Mouse (Mus musculus) embryonic stem cell, embryonic (primary cell): Measurements from ENCODE around the gene Mpig6b.

Experiments
- CTCF ChIA-PET, 4 experiments: fragments of 300-600 bp in 2 of 4; fragments of 350-600 bp in 2 of 4; sonication (Branson Sonifier 250); formaldehyde crosslinking; loops; one replicate each; lab custom pipeline; 2022; ENCODE audit warnings: inconsistent platforms in 2 of 4; lab: Charles Lee
- POLR2A ChIA-PET, 4 experiments: fragments of 300-600 bp in 2 of 4; fragments of 350-600 bp in 2 of 4; sonication (Branson Sonifier 250); formaldehyde crosslinking; loops; one replicate each; lab custom pipeline; 2022; ENCODE audit warnings: antibody characterized with exemption in 4 of 4, inconsistent platforms in 1 of 4; lab: Charles Lee

Gene Mpig6b

GRCm38 (mm10) chr17:35066084-35066483, at the start of gene Mpig6b:
Gene Mpig6b (minus strand): TSS chr17:35066184.
- ChIA-PET POLR2A (interaction anchor here in 3 of 4 experiments (0.8 to 1.4 kb wide), 3 partner anchors 8 to 19 kb away, joined by 3 to 5 read pairs (median 4); partner anchors contain the start of genes Ly6g6e (in 1 of the 3) and Msh5 (in 1 of the 3)), CTCF (interaction anchor here in 1 of 4 experiments (0.6 kb wide), 1 partner anchor 116 kb away, joined by 3 read pairs; no protein-coding TSS in a partner anchor)

GRCm38 (mm10) chr17:35115046-35116019, 49.3 kb upstream of the Mpig6b start, which contains the start of gene Ly6g5b:
Gene Ly6g5b (minus strand): TSS chr17:35115428.
- CTCF ChIA-PET, result interaction anchor here in 3 of 4 experiments (0.6 to 1.4 kb wide), 3 partner anchors 12 to 159 kb away, joined by 3 read pairs; no protein-coding TSS in a partner anchor
- POLR2A ChIA-PET, result interaction anchor here in 2 of 4 experiments (0.7 to 2.3 kb wide), 6 partner anchors 9 to 51 kb away, joined by 3 to 15 read pairs (median 3); partner anchors contain the start of gene D17H6S53E (in 1 of the 2)

GRCm38 (mm10) chr17:35111774-35112173, 45.8 kb upstream of the Mpig6b start:
- POLR2A ChIA-PET, result interaction anchor here in 2 of 4 experiments (0.6 to 3.7 kb wide), 10 partner anchors 9 to 159 kb away, joined by 3 to 19 read pairs (median 4); partner anchors contain the start of genes Csnk2b (in 2 of the 2), D17H6S53E (in 2 of the 2), Gpank1 (in 2 of the 2) and Apom (in 1 of the 2)
- CTCF ChIA-PET, result interaction anchor here in 3 of 4 experiments (0.6 to 2.4 kb wide), 4 partner anchors 10 to 885 kb away, joined by 3 to 6 read pairs (median 5); no protein-coding TSS in a partner anchor

- POLR2A ChIA-PET, result interaction anchor here in 3 of 4 experiments (0.6 to 1.9 kb wide), 9 partner anchors 9 to 1152 kb away, joined by 3 to 10 read pairs (median 4); partner anchors contain the start of genes Csnk2b (in 1 of the 3) and Gpank1 (in 1 of the 3)
- CTCF ChIA-PET, result interaction anchor here in 2 of 4 experiments (0.5 to 1.0 kb wide), 3 partner anchors 11 to 102 kb away, joined by 7 to 14 read pairs (median 8); no protein-coding TSS in a partner anchor
Measured at GRCm38 (mm10) chr17:35108097-35108496, 42.1 kb upstream of the Mpig6b start, which contains the start of gene Ly6g5c. Gene Ly6g5c (plus strand): TSS chr17:35108279.

- CTCF ChIA-PET, result interaction anchor here in 2 of 4 experiments (0.7 to 3.3 kb wide), 5 partner anchors 85 to 408 kb away, joined by 3 to 16 read pairs (median 4); no protein-coding TSS in a partner anchor
- POLR2A ChIA-PET, result interaction anchor here in 3 of 4 experiments (0.5 to 2.4 kb wide), 16 partner anchors 8 to 987 kb away, joined by 3 to 13 read pairs (median 3); partner anchors contain the start of genes Gpank1 (in 1 of the 3) and H2-DMa (in 1 of the 3)
Measured at GRCm38 (mm10) chr17:35106522-35106921, 40.5 kb upstream of the Mpig6b start.

GRCm38 (mm10) chr17:35105740-35106389, 39.9 kb upstream of the Mpig6b start:
- CTCF ChIA-PET, result interaction anchor here in 3 of 4 experiments (0.7 to 3.3 kb wide), 6 partner anchors 9 to 408 kb away, joined by 3 to 16 read pairs (median 5); no protein-coding TSS in a partner anchor
- POLR2A ChIA-PET, result interaction anchor here in 3 of 4 experiments (0.6 to 2.4 kb wide), 10 partner anchors 9 to 987 kb away, joined by 3 to 13 read pairs (median 4); partner anchors contain the start of genes Gpank1 (in 1 of the 3) and H2-DMa (in 1 of the 3)

- POLR2A ChIA-PET, result interaction anchor here (0.5 to 1.4 kb wide), 5 partner anchors 11 to 458 kb away, joined by 3 to 6 read pairs (median 4); partner anchors contain the start of genes Atf6b (in 1 of the 4) and Ly6g6f (in 1 of the 4)
- CTCF ChIA-PET, result interaction anchor here in 2 of 4 experiments (1.4 to 3.3 kb wide), 3 partner anchors 8 to 83 kb away, joined by 6 to 16 read pairs (median 10); no protein-coding TSS in a partner anchor
Measured at GRCm38 (mm10) chr17:35104754-35105153, 38.8 kb upstream of the Mpig6b start.

- CTCF ChIA-PET, result interaction anchor here in 2 of 4 experiments (0.6 to 3.3 kb wide), 2 partner anchors 83 kb away, joined by 3 to 16 read pairs; no protein-coding TSS in a partner anchor
- POLR2A ChIA-PET, result interaction anchor here in 3 of 4 experiments (0.8 to 1.4 kb wide), 4 partner anchors 10 to 50 kb away, joined by 3 to 4 read pairs (median 3); partner anchors contain the start of genes Gpank1 (in 1 of the 3) and Ly6g6f (in 1 of the 3)
Measured at GRCm38 (mm10) chr17:35104079-35104478, 38.1 kb upstream of the Mpig6b start.

GRCm38 (mm10) chr17:35103221-35103690, 37.3 kb upstream of the Mpig6b start:
- CTCF ChIA-PET, result interaction anchor here in 1 of 4 experiments (1.4 to 1.6 kb wide), 2 partner anchors 11 to 82 kb away, joined by 3 to 5 read pairs; no protein-coding TSS in a partner anchor

GRCm38 (mm10) chr17:35102299-35102698, 36.3 kb upstream of the Mpig6b start:
- ChIA-PET CTCF (interaction anchor here in 1 of 4 experiments (0.8 to 1.6 kb wide), 4 partner anchors 10 to 81 kb away, joined by 3 to 5 read pairs (median 4); no protein-coding TSS in a partner anchor), POLR2A (interaction anchor here in 2 of 4 experiments (0.6 to 4.7 kb wide), 12 partner anchors 9 to 150 kb away, joined by 3 to 13 read pairs (median 4); partner anchors contain the start of genes Apom (in 1 of the 2), Csnk2b (in 1 of the 2), Gpank1 (in 1 of the 2) and Msh5 (in 1 of the 2))

More at GRCm38 (mm10) chr17:35103221-35103690, 37.3 kb upstream of the Mpig6b start:
- POLR2A ChIA-PET, result interaction anchor here in 2 of 4 experiments (0.6 to 4.7 kb wide), 8 partner anchors 8 to 151 kb away, joined by 3 to 13 read pairs (median 4); partner anchors contain the start of genes Gpank1 (in 1 of the 2) and Ly6g5b (in 1 of the 2)

- POLR2A ChIA-PET, result interaction anchor here in 3 of 4 experiments (0.7 to 4.7 kb wide), 11 partner anchors 10 to 148 kb away, joined by 3 to 13 read pairs (median 5); partner anchors contain the start of genes Apom (in 1 of the 3), Csnk2b (in 1 of the 3), D17H6S53E (in 1 of the 3) and Gpank1 (in 1 of the 3)
- CTCF ChIA-PET, result interaction anchor here in 2 of 4 experiments (0.8 to 1.6 kb wide), 4 partner anchors 11 to 80 kb away, joined by 3 to 5 read pairs (median 4); no protein-coding TSS in a partner anchor
Measured at GRCm38 (mm10) chr17:35101161-35101560, 35.2 kb upstream of the Mpig6b start.

- CTCF ChIA-PET, result interaction anchor here in 2 of 4 experiments (0.6 to 4.6 kb wide), 4 partner anchors 13 to 149 kb away, joined by 5 to 28 read pairs (median 6); partner anchors contain the start of genes Abhd16a (in 1 of the 2) and Ly6g6f (in 1 of the 2)
- POLR2A ChIA-PET, result interaction anchor here in 3 of 4 experiments (0.5 to 4.7 kb wide), 12 partner anchors 10 to 148 kb away, joined by 3 to 13 read pairs (median 4); partner anchors contain the start of genes Apom (in 1 of the 3), Clic1 (in 1 of the 3), D17H6S53E (in 1 of the 3) and Ddah2 (in 1 of the 3)
Measured at GRCm38 (mm10) chr17:35100196-35100765, 34.3 kb upstream of the Mpig6b start.

GRCm38 (mm10) chr17:35097164-35097655, 31.2 kb upstream of the Mpig6b start:
- POLR2A ChIA-PET, result interaction anchor here in 3 of 4 experiments (0.5 to 2.6 kb wide), 44 partner anchors 8 to 147 kb away, joined by 3 to 13 read pairs (median 4); partner anchors contain the start of genes D17H6S53E (in 2 of the 3), Ddx39b (in 2 of the 3), Ly6g6e (in 2 of the 3) and Sapcd1 (in 2 of the 3)

GRCm38 (mm10) chr17:35096597-35096996, 30.6 kb upstream of the Mpig6b start:
- ChIA-PET POLR2A (interaction anchor here in 3 of 4 experiments (0.5 to 2.6 kb wide), 36 partner anchors 8 to 146 kb away, joined by 3 to 13 read pairs (median 5); partner anchors contain the start of genes D17H6S53E (in 2 of the 3), Ly6g6e (in 2 of the 3), Sapcd1 (in 2 of the 3) and Abhd16a (in 1 of the 3)), CTCF (interaction anchor here in 2 of 4 experiments (0.6 to 4.6 kb wide), 21 partner anchors 9 to 667 kb away, joined by 3 to 28 read pairs (median 4); partner anchors contain the start of genes Gpank1 (in 2 of the 2), Abhd16a (in 1 of the 2), Ly6g6f (in 1 of the 2) and Msh5 (in 1 of the 2))

More at GRCm38 (mm10) chr17:35097164-35097655, 31.2 kb upstream of the Mpig6b start:
- CTCF ChIA-PET, result interaction anchor here in 2 of 4 experiments (0.6 to 4.6 kb wide), 23 partner anchors 8 to 666 kb away, joined by 3 to 28 read pairs (median 4); partner anchors contain the start of genes Gpank1 (in 2 of the 2), Abhd16a (in 1 of the 2), Ly6g5c (in 1 of the 2) and Ly6g6f (in 1 of the 2)
